Mouse (Mus musculus) heart, embryonic 13.5 days (tissue): ENCODE results near the gene Cubn. TPM values are rescaled to one million over a fixed set of nuclear protein-coding genes. Genes with fewer than 3 reads are reported as not detected.

Experiments used
- ATAC-seq: fragments of 200-750 bp; cut with Nextera tagmentation; 2 replicates; pipeline ENCODE4 v1.8.0; 2017; ENCODE audit warnings: moderate TSS enrichment; ENCODE audit not compliant: insufficient number of reproducible peaks, low FRiP score, low TSS enrichment; ENCODE audit errors: extremely low read depth
- H3K27ac ChIP-seq: fragments of 300-500 bp; sonication (generic); replicated peaks from 2 replicates; pipeline ENCODE4 v1.5.1; 2015; ENCODE audit warnings: moderate library complexity, mild to moderate bottlenecking, inconsistent platforms
- H3K27me3 ChIP-seq: fragments of 300-500 bp; sonication (generic); replicated peaks from 2 replicates; pipeline ENCODE4 v1.6.1; 2015; ENCODE audit warnings: mild to moderate bottlenecking, inconsistent platforms
- H3K36me3 ChIP-seq: fragments of 300-500 bp; sonication (generic); 2 replicates; pipeline ENCODE4 v1.6.1; 2015; ENCODE audit warnings: mild to moderate bottlenecking, inconsistent platforms
- H3K4me1 ChIP-seq: fragments of 300-500 bp; sonication (generic); 2 replicates; pipeline ENCODE4 v1.6.1; 2015; ENCODE audit warnings: inconsistent platforms
- H3K4me2 ChIP-seq: fragments of 300-500 bp; sonication (generic); 2 replicates; pipeline ENCODE4 v1.6.1; 2015; ENCODE audit warnings: inconsistent platforms, mild to moderate bottlenecking, moderate library complexity
- H3K4me3 ChIP-seq: fragments of 300-500 bp; sonication (generic); 2 replicates; pipeline ENCODE4 v1.5.1; 2015; ENCODE audit warnings: moderate library complexity, mild to moderate bottlenecking, inconsistent platforms
- H3K9ac ChIP-seq: fragments of 300-500 bp; sonication (generic); 2 replicates; pipeline ENCODE4 v1.6.1; 2015; ENCODE audit warnings: inconsistent platforms, mild to moderate bottlenecking, moderate library complexity
- H3K9me3 ChIP-seq: fragments of 300-500 bp; sonication (generic); 2 replicates; pipeline ENCODE4 v1.6.1; 2016; ENCODE audit warnings: inconsistent platforms
- WGBS: fragments of 180-500 bp; shearing (Covaris S2); methylation state at CpG from one replicate; pipeline ENCODE4 v1.1.7; 2015; ENCODE audit warnings: mixed read lengths; 5-methylcytosine and 5-hydroxymethylcytosine counted together
- polyA plus RNA-seq: library from polyadenylated mRNA; unstranded; fragments of >200 nt; fragmentation: Nextera tagmentation; extraction: Ambion mirVana; gene quantifications from 2 replicates; pipeline ENCODE4 v1.2.1, GENCODE M21; 2015

Cubn gene
- polyA plus RNA-seq, 1 experiment from 2014 or later = 0.36 TPM

GRCm38 (mm10) chr2:13352112-13352728, 139.4 kb downstream of the Cubn start:
- Histone ChIP-seq H3K27me3 (no peaks in the 10 kb centered on the region), H3K36me3 (no peaks in the 10 kb centered on the region), H3K4me2 (no peak overlapping the region), H3K9me3 (no peaks in the 10 kb centered on the region), H3K4me1 (no peaks in the 10 kb centered on the region), H3K27ac (no peak overlapping the region), H3K9ac (no peak overlapping the region), H3K4me3 (no peak overlapping the region)
- ATAC-seq = no peak
- 93% methylated on average over 1 of the region's 1 CpGs for WGBS

GRCm38 (mm10) chr2:13342325-13342926, 149.2 kb downstream of the Cubn start:
- whole genome bisulfite sequencing = 65% methylated on average over 7 of the region's 7 CpGs
- Histone ChIP-seq H3K9ac (no peak overlapping the region), H3K27me3 (no peaks in the 10 kb centered on the region), H3K36me3 (no peaks in the 10 kb centered on the region), H3K4me2 (no peak overlapping the region), H3K9me3 (no peaks in the 10 kb centered on the region), H3K27ac (no peak overlapping the region), H3K4me1 (peaks cover 12% of the 10 kb centered on the region), H3K4me3 (no peak overlapping the region)
- no peak for ATAC-seq

GRCm38 (mm10) chr2:13335446-13335845, 156.2 kb downstream of the Cubn start:
- Histone ChIP-seq H3K4me3 (no peak overlapping the region), H3K9ac (no peak overlapping the region), H3K27ac (no peak overlapping the region), H3K9me3 (no peaks in the 10 kb centered on the region), H3K27me3 (no peaks in the 10 kb centered on the region), H3K4me1 (peaks cover 7% of the 10 kb centered on the region; the same call in 1 of the 2 replicates), H3K36me3 (no peaks in the 10 kb centered on the region), H3K4me2 (no peak overlapping the region)
- 66% methylated on average over 4 of the region's 4 CpGs for WGBS
- ATAC-seq = no peak

- H3K4me3 ChIP-seq = no peak overlapping the region
- H3K4me1 ChIP-seq = peaks cover 7% of the 10 kb centered on the region; the same call in 1 of the 2 replicates
- H3K9me3 ChIP-seq = no peaks in the 10 kb centered on the region
- H3K27ac ChIP-seq = 0 out of 2 replicates have a peak overlapping the region, but pooled peaks have one; percentile 18
- WGBS = 27% methylated on average over 4 of the region's 4 CpGs
- H3K4me2 ChIP-seq = no peak overlapping the region
- no peaks in the 10 kb centered on the region for H3K27me3 ChIP-seq
- no peaks in the 10 kb centered on the region for H3K36me3 ChIP-seq
- no peak overlapping the region for H3K9ac ChIP-seq
- no peak for ATAC-seq
These were observed 161.7 kb downstream of the Cubn start for GRCm38 (mm10) chr2:13329754-13330417.

GRCm38 (mm10) chr2:13303376-13303775, 188.2 kb downstream of the Cubn start:
- no peak for ATAC-seq
- Histone ChIP-seq H3K27me3 (no peaks in the 10 kb centered on the region), H3K4me1 (no peaks in the 10 kb centered on the region), H3K9me3 (no peaks in the 10 kb centered on the region), H3K9ac (no peak overlapping the region), H3K27ac (no peak overlapping the region), H3K4me2 (no peak overlapping the region), H3K36me3 (no peaks in the 10 kb centered on the region), H3K4me3 (no peak overlapping the region)
- WGBS = 82% methylated on average over 3 of the region's 3 CpGs

GRCm38 (mm10) chr2:13299031-13299430, 192.6 kb downstream of the Cubn start:
- Histone ChIP-seq H3K4me2 (no peak overlapping the region), H3K27me3 (no peaks in the 10 kb centered on the region), H3K4me1 (peaks cover 6% of the 10 kb centered on the region), H3K27ac (no peak overlapping the region), H3K9ac (no peak overlapping the region), H3K9me3 (no peaks in the 10 kb centered on the region), H3K4me3 (no peak overlapping the region), H3K36me3 (no peaks in the 10 kb centered on the region)
- ATAC-seq = no peak
- 43% methylated on average over 3 of the region's 3 CpGs for WGBS

- WGBS = 44% methylated on average over 5 of the region's 5 CpGs
- Histone ChIP-seq H3K27ac (no peak overlapping the region), H3K9ac (no peak overlapping the region), H3K27me3 (no peaks in the 10 kb centered on the region), H3K4me3 (no peak overlapping the region), H3K4me2 (no peak overlapping the region), H3K4me1 (peaks cover 8% of the 10 kb centered on the region), H3K36me3 (no peaks in the 10 kb centered on the region), H3K9me3 (no peaks in the 10 kb centered on the region)
- ATAC-seq = no peak
These were observed 193.9 kb downstream of the Cubn start for GRCm38 (mm10) chr2:13297733-13298132.

- Histone ChIP-seq H3K36me3 (no peaks in the 10 kb centered on the region), H3K4me3 (no peak overlapping the region), H3K9ac (no peak overlapping the region), H3K27me3 (no peaks in the 10 kb centered on the region), H3K4me2 (no peak overlapping the region), H3K9me3 (no peaks in the 10 kb centered on the region), H3K4me1 (peaks cover 8% of the 10 kb centered on the region), H3K27ac (no peak overlapping the region)
- ATAC-seq = no peak
- WGBS = 3% methylated on average over 1 of the region's 1 CpGs
These were observed 201.0 kb downstream of the Cubn start for GRCm38 (mm10) chr2:13290661-13291060.

GRCm38 (mm10) chr2:13290070-13290469, 201.5 kb downstream of the Cubn start:
- H3K9ac ChIP-seq = no peak overlapping the region
- H3K27ac ChIP-seq = no peak overlapping the region
- H3K4me1 ChIP-seq = peaks cover 8% of the 10 kb centered on the region
- H3K9me3 ChIP-seq = no peaks in the 10 kb centered on the region
- H3K4me2 ChIP-seq = no peak overlapping the region
- 63% methylated on average over 3 of the region's 3 CpGs for WGBS
- ATAC-seq = no peak
- H3K4me3 ChIP-seq = no peak overlapping the region
- H3K27me3 ChIP-seq = no peaks in the 10 kb centered on the region
- no peaks in the 10 kb centered on the region for H3K36me3 ChIP-seq

GRCm38 (mm10) chr2:13278114-13278862, 213.3 kb downstream of the Cubn start:
- H3K9ac ChIP-seq = no peak overlapping the region
- no peak overlapping the region for H3K4me3 ChIP-seq
- 0 out of 2 replicates have a peak, but pooled peaks cover 5% of the 10 kb centered on the region for H3K4me1 ChIP-seq
- no peaks in the 10 kb centered on the region for H3K9me3 ChIP-seq
- no peak overlapping the region for H3K27ac ChIP-seq
- 51% methylated on average over 10 of the region's 10 CpGs for WGBS
- H3K4me2 ChIP-seq = peak overlapping the region; percentile 46
- no peaks in the 10 kb centered on the region for H3K27me3 ChIP-seq
- ATAC-seq = no peak
- no peaks in the 10 kb centered on the region for H3K36me3 ChIP-seq

- peaks cover 10% of the 10 kb centered on the region for H3K4me1 ChIP-seq
These were observed 215.7 kb downstream of the Cubn start for GRCm38 (mm10) chr2:13275874-13276273.

More at GRCm38 (mm10) chr2:13275874-13276273, 215.7 kb downstream of the Cubn start:
- Histone ChIP-seq H3K4me3 (no peak overlapping the region), H3K4me2 (no peak overlapping the region), H3K27me3 (no peaks in the 10 kb centered on the region), H3K9me3 (no peaks in the 10 kb centered on the region), H3K36me3 (no peaks in the 10 kb centered on the region), H3K9ac (no peak overlapping the region), H3K27ac (no peak overlapping the region)
- WGBS = 54% methylated on average over 7 of the region's 7 CpGs
- ATAC-seq = no peak
